Mouse (Mus musculus) lung, postnatal 10 days (tissue): ENCODE results near the gene Pacs2.

Source experiments
- DNase-seq: peaks from one replicate; pipeline ENCODE4 v3.0.0; 2021

The Pacs2 gene

DNA sequence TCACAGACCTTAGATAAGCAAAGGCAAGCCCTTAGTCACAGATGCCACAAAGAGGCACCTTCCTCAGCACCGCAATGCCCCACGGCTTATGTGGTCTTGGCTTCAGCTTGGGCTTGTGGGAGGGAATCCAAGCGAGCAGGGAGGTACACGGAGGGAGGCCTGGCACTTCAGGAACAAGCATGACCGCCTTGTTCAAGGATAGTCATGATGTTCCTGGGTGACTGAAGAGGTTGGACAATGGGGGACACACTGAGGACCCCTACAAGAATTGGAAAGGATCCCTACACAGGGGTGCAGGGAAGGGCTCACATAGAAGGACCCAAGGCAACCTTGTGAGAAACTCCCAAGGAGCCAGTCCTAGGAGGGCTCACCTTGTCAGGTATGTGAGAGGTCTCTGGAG lies 82.7 kb downstream of the Pacs2 start:
- no peak for DNase-seq

DNA sequence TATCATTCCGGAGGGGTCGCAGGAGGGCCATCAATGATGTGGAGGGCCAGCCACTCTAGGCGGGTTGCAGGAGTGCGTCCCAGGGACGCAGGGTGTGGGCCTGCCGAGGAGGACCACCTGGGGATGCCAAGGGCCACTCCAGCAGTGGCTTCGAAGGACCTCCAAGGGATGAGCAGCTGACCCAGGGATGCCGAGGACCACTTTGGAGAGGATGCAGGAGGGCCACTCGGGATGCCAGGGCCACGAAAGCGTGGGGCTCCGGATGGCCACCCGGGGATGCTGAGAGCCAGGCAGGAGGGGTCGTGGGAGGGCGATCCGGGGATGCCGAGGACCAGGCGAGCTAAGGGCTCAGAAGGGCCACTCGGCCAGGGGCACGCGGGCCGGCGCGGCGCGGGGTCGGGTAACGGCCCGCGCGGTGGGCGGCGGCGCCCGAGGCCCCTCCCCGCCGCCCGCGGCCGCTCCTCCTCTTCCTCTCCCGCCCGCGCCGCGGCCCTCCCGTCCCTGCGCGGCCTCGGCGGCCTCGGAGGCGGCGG lies 83.5 kb downstream of the Pacs2 start, which contains the start of gene Mta1:
Gene Mta1 (plus strand): TSS at position 530 of the 533 bp plus-strand sequence.
- peak; percentile 53 for DNase-seq

DNA sequence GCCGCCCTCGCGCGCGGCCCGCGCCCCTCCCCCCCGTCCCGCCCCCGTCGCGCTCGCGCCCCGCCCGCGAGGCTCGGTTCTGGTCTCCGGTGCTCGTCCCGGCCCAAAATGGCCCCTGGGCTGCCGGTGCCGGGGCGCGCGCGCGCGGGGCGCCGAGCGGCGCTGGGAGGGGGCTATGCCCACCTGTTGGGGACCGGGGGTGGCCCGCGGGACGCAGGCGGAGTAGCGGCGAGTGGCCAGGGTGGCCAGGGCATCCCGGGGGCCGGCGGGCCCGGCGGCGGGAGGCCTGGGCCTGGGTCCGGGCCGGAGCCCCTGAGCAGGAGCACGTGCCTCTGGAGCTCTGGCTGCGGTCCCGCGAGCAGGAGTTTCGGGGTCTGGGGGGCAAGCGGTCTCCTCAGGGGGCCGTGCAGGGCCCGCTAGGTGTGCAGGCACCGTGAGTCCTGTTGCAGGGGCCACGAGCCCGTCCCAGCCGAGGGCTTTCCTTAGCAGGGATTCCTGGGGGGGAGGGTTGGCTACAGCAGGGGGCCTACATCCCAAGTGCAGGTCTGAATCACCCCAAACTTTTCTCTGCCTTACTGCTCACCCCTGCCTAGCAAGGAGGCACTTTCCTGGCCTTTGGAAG lies 84.3 kb downstream of the Pacs2 start:
- no peak for DNase-seq

DNA sequence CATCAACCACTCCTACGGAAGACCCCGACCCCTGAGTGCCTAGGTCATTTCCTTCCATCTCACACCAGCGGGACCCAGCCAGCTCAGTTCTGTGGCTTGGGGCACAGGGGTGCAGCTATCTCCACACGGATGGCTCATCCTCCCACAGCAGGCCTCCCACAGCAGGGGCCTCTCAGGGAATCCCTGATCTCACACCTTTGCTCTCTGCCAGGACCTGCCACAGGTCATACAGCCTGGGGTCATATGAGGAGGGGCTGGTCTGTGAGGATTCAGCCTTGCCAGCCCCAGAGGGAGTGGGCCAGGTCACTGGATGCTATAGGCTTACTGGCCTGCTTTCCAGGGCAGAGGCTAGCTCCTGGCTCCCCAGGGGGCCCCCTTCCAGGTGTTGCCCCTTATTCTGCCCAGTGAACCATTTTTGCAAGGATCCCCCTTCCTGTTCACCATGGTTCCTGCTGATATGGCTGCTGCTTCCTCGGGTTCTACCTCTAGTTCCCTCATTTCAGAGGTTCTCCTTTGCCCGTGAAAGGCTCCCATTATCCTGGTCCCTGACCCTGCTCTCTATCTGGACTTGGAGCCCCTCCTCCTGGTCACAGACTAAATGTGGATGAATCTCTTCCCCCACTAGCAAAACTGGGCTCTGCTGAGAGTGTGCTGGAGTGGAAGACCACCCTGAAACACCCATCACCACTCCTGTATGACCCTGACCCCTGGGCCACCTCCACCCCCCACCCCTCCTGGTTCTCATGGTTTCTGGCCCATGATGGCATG lies 85.3 kb downstream of the Pacs2 start:
- no peak for DNase-seq

DNA sequence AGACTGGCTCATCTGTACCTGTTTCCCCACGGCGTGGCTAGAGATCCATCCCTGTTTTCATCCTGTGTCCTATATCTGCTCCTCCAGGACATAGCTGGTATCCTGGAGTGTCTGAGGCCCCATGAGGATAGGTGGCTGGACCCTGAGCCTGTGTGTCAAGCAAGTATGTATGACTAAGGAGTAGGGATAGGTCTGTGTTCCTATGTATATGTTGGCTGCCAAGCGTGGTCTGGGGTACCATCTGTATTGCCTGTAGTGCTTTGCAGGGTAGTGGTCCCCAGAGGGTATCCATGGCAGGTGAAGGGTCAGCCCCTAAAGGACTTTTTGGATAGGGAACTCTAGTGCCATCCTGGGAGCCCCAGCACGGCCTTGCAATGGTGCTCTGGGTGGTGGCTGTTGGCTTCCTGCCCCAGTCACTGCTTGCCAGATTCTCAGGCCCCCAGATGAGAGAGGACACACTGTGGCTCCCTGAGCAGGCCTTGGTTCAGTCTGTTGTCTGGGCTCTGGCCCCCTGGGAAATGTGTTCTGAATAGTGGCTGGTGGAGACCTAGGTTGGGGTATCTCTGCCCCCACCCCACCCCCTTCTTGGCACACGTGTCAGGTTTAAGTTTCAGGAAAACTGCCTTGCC lies 86.3 kb downstream of the Pacs2 start:
- peak; percentile 57 for DNase-seq

DNA sequence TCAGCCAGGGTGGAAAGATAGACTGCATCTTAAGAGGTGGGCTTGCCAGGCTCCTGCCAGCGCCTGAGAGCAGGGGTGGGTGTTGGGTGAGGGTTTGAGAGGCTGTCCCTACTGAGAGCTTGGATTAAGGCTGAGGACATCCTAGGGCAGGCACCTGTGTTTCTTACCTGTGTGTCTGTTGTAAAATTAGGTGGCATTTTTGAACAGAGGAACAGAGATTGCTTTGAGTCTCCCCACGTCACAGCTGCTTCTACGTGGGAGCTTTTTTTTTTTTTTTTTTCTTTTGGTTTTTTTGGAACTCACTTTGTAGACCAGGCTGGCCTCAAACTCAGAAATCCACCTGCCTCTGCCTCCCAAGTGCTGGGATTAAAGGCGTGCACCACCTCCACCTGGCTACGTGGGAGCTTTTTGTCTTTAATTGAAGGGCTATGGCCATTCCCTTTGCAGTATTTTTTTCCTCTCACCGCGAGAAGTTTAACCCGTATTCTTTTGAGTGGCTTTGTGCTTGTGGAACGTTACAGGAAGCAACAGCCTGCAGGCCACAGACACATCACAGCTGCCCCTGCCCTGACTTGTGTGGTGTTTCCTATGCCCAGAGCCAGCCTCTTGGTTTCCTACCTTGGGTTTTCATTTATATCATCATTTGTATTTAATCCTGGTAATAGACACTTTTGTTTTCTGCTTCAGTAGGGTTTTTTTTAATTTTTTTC lies 87.1 kb downstream of the Pacs2 start:
- DNase-seq, result no peak

DNA sequence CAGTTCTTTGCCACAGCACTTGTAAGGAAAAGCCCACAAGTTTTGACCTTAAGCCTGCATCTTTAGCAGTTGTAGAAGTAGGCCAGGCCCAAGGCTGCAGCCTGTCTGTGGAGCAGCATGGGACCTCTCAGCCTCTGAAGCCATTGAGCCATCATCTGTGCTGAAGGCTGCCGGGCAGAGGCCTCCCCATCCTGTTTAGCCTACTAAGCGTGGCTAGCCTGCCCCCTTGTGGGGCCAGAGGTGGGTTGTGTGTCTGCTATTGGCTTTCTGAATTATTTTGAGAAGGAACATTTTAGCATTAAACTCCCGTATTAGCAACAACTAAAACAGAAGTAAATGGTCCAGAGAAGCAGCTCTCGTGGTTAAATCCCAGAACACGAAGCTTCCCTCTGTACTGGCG lies 88.2 kb downstream of the Pacs2 start:
- peak; percentile 78 for DNase-seq

DNA sequence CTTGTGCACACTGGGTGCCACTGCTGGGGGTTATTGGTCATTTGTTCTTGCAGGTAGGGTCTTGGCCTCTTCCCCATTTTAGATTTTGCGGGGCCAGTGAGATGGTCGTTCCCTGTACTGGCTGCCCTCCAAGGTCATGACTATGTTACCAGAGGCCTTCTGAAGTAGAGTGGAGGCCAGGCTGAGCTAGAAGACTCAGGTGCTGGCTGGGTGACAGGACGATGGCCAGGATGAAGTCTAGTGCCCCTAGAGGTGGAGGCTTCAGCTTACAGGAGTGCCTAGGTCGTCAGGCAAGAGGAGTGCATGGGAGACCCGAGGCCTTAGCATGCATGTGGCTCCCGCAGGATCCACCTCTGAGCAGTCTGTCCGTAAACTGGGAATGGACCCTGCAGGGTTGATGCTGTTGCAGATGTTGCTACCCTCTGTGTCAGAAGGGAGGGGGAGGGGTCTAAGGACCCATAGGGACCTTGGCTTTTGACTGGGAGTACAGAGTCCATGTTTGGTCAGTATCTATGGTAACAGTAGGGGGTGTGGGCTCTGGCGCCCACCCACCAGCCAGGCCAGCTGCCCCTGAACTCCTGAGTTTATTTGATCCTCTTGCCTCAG lies 89.6 kb downstream of the Pacs2 start:
- DNase-seq, result peak; percentile 47

DNA sequence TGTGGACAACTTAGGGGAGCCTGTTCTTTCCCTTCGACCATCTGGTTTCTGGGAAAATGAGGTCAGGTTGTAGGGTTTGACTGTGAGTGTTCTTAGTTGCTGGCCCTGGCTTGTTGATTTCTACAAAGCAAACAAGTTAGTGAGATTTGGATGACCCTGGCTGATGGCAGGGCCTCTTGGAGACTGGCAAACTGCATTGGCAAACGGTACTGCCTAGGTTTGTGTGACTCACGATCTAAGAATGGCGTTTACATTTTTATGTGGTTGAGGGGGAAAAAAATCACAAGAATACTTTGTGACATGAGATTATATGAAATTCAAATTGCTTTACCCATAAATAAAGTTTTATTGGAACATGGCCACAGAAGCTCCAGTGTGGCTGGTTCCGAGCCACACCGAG lies 92.1 kb downstream of the Pacs2 start:
- no peak for DNase-seq

DNA sequence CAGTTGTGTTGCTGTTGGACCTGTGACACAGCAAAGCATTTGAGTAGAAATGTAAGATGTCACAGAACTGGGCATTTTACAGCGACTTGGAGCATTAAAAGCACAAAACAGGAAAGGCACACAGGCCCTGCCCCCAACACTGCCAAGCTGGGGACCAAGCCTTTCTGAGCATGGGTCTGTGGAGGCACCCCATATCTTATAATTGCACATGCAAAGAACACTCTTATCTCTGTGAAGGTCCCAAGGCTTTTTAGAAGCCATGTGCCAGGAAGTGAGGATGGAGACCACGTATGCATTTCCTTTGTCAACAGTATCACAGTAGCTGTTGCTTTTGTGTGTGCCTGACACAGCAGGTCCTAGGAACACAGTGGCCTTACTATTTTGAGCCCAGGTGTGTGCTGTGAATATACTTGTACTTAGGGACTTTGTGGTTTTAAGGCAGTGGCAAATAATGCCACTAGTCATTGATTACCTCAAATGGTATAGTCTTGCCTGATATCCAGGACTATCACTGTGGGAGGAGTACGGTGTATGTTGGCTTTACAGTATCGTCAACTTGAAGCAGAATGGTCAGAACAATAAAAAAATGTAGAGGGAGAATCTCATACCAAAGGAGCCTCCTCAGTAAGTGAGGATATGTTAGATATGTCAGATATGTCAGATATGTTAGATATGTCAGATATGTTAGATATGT lies 93.3 kb downstream of the Pacs2 start:
- no peak for DNase-seq

DNA sequence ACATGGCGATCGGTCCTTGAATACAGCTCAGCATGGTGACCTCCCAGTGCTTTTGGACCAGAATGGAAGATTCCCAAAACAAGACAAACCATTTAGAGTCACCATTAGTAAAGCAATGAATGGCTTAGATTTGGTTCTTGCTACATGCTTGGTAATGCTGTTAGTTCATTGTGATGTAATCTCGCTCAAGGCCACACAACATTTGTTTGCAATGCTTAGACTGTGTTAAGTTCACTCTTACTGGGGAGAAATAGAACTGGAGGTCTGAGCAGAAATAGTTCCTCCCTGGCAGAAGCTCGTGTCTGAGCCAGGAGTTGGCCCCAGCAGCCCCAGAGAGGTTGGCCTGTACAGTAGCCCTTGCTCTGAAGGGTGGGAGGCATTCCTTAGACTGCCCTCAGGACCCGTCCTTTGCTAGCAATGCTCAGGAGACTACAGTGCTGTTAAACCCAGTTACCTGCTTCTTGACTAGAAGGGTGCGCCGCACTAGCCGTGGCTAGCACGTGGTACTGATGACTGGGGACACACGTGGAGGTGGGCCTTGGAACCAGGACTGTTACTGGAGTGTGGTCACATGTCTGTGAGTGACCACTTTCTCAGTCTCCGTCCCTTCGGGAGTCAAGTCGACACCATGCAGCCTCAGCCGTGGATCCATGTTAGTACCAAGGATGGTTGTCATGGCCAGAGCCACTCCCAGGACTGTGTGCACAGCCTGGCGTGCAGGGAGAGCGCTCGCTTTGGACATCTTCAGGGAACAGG lies 94.4 kb downstream of the Pacs2 start:
- DNase-seq, result no peak

DNA sequence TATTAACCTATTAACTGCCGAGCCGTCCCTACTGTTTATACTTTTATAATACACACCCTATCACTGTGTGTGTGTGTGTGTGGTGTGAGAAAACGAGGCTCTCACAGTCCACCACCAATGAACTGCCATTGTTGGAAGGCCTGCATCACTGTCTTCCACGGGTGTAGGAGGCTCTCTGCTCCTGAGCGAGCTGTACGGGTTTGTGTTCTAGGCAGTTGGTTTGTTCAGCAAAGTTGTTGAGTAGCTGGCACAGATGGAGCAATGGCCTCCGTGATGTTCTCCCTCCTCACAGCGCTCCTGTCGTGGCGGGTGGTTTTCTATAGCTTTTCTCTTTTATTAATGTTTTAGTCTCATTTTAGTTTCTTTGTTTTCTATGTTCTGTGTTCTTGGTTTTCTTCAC lies 95.5 kb downstream of the Pacs2 start:
- DNase-seq, result no peak

DNA sequence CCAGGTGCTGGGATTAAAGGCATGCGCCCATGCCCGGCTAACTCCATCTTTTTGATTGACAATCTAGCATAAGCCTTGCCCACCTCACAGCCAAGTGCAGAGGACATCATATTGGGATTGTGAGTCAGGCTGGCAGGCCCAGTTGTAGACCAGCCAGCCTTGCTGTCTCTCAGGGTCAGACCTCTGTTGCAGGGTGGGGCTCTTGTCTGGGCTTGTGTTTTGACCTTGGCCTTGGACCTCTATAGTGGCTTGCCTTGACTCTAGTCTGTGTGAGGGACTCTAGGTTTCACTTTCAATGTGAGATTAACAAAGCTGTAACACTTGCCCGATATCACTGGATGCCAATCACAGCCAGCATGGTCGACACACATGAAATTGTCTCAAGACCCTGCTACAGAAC lies 99.8 kb downstream of the Pacs2 start:
- no peak for DNase-seq

DNA sequence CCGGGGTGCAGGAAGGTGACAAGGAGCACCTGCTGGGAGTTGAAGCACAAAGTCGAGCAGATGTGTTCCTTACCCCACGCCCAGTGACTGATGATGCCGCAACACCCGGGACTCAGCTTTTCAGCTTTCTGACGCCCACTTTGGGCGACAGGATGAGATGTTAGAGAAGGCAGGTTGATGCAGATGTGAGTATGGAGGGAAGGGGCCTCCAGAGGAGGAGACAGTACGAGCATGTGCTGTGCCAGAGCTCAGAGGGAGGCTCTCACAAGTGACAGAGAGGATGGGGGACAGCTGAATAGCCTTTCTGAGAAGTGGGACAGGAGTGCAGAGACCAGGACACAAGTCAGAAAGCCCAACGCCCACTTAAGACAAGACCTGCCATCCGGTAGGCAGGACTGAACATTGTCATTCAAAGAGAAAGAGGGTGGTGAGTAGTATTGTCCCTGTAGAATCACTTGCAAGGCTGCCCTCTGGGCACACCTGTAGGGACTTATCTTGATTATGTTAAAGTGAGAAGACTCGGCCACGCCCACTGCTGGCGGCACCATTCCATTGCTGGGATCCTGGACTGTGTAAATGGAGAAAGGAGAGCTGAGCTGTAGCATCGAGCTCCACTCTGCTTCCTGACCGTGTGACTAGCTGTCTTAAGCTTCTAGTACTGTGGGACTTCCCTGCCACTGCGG lies 100.7 kb downstream of the Pacs2 start:
- no peak for DNase-seq

DNA sequence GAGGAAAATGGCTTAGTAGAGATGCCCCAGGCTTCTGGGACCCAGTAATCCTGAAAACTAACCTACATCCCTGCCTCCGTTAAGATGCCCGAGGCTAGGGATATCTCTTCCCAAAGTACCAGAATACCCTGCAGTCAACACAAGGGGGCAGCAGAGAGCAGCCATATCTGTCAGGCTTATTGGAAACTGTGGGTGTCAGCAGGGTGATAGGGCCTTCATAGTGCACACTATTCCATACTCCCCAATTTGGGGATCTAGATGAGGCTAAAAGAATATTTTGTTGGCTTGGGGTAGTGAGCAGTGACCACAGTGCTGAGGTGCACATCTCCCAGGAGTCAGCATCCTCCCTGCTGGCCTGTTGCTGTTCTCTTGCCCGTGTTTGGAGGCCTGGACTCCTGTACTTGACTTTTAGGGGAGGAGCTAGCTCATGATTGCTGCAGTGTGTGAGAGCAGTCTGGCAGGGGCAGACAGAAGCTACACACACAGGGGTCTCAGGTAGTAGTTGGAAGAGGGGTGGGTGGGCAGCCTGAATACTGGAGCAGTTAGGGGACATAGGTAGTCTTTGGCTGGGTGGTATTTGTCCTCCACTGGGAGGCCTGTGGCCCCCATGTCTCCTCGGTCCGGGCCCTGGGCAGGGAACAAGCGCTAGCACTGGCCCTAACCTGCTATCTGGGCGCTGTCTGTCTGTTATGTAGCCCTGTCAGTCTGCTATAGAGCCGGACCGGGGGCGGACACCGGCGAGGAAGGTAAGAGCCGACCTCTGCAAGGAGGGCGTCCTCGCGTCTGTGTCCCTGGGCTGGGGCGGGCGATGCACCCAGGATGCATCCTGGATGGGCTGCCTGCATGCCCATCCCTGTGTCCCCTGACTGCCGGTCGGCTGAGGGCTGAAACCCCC lies 105.5 kb downstream of the Pacs2 start:
- peak; percentile 92 for DNase-seq
